Mouse (Mus musculus) midbrain, embryonic 11.5 days (tissue): ENCODE measurements around the gene Rnase13. TPM values are rescaled to one million over a fixed set of nuclear protein-coding genes. Genes with fewer than 3 reads are reported as not detected.

Source experiments
- ATAC-seq: fragments of 200-750 bp; cut with Nextera tagmentation; 2 replicates; pipeline ENCODE4 v1.8.0; 2017; ENCODE audit warnings: moderate TSS enrichment, moderate library complexity; ENCODE audit not compliant: low FRiP score
- DNase-seq: peaks from one replicate; pipeline ENCODE4 v3.0.0; 2015; ENCODE audit warnings: low spot score; ENCODE audit errors: missing footprints
- H3K27ac ChIP-seq: fragments of 300-500 bp; sonication (generic); 2 replicates; pipeline ENCODE4 v1.5.1; 2014; ENCODE audit warnings: low read depth, low read length
- H3K27me3 ChIP-seq: fragments of 300-500 bp; sonication (generic); 2 replicates; pipeline ENCODE4 v1.6.1; 2014; ENCODE audit warnings: mild to moderate bottlenecking, low read length, moderate library complexity, mixed read lengths; ENCODE audit not compliant: control insufficient read depth, insufficient read depth
- H3K36me3 ChIP-seq: fragments of 300-500 bp; sonication (generic); 2 replicates; pipeline ENCODE4 v1.6.1; 2014; ENCODE audit warnings: mild to moderate bottlenecking, low read length, moderate library complexity, mixed read lengths; ENCODE audit not compliant: control insufficient read depth, insufficient read depth
- H3K4me1 ChIP-seq: fragments of 300-500 bp; sonication (generic); 2 replicates; pipeline ENCODE4 v1.6.1; 2014; ENCODE audit warnings: low read length; ENCODE audit not compliant: control insufficient read depth, insufficient read depth
- H3K4me2 ChIP-seq: fragments of 300-500 bp; sonication (generic); 2 replicates; pipeline ENCODE4 v1.6.1; 2014; ENCODE audit warnings: mild to moderate bottlenecking, moderate library complexity
- H3K4me3 ChIP-seq: fragments of 300-500 bp; sonication (generic); 2 replicates; pipeline ENCODE4 v1.5.1; 2014; ENCODE audit warnings: low read depth, low read length
- H3K9ac ChIP-seq: fragments of 300-500 bp; sonication (generic); 2 replicates; pipeline ENCODE4 v1.6.1; 2014; ENCODE audit warnings: low read length
- H3K9me3 ChIP-seq: fragments of 300-500 bp; sonication (generic); 2 replicates; pipeline ENCODE4 v1.6.1; 2016; ENCODE audit warnings: low read length; ENCODE audit not compliant: control insufficient read depth
- WGBS: fragments of 180-500 bp; shearing (Covaris S2); extraction: QIAGEN DNeasy Blood & Tissue Kit; methylation state at CpG from one replicate; pipeline ENCODE4 v1.1.7; 2014; 5-methylcytosine and 5-hydroxymethylcytosine counted together
- polyA plus RNA-seq: library from polyadenylated mRNA; unstranded; fragments of >200 nt; fragmentation: Nextera tagmentation; extraction: Ambion mirVana; gene quantifications from 2 replicates; pipeline ENCODE4 v1.2.1, GENCODE M21; 2014

Rnase13 gene
- polyA plus RNA-seq, 1 experiment from 2014 or later = not detected

- no peaks in the 10 kb centered on the region for H3K9me3 ChIP-seq
- H3K9ac ChIP-seq = no peak overlapping the region
- no peak overlapping the region for H3K4me3 ChIP-seq
- no peak for DNase-seq
- no peaks in the 10 kb centered on the region for H3K27me3 ChIP-seq
- no peaks in the 10 kb centered on the region for H3K36me3 ChIP-seq
- no peak overlapping the region for H3K27ac ChIP-seq
- H3K4me1 ChIP-seq = no peaks in the 10 kb centered on the region
- 95% methylated on average over 9 of the region's 9 CpGs for WGBS
- no peak for ATAC-seq
- H3K4me2 ChIP-seq = no peak overlapping the region
Observed at GRCm38 (mm10) chr14:51903782-51904181, 18.8 kb downstream of the Rnase13 start.

DNA sequence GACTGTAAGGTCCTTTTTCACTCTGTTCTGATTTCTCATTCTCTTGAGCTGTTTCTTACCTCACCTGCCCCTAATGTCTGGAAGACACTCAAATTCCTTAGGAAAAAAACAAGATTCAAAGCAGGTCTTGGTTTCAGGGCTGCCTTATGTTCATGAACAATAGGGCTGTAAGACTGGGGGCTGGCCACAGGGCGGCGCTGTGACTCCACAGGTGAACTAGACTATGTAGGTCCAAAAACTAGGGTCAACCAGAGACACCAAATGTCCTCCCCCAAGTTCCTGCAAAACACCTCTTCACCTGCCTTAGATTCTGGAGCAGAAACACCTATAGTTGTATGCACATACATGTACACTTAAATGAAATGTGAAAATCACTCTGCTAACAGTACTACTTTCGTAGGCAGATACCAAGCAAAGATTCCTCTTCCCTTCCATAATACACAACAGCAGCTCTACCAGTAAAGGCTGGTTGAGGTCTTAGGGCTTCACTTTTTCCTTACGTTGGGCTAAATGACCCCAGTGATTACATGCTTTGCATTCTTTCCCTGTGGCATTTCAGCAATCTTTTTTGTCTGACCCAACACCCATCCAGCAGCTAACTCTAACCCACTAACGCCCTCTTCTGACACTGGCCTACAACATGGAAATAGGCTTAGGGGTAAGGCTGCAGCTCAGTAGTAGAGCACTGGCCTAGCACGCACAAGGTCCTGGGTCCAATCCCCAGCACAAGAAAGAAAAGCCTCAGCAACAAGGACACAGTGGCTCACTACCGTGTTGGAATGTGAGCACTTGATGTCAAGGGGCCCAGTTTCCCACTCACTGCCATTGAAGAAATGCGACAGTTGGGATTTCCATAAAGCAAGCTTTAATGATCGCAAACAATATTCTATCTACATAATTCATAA is 19.5 kb downstream of the Rnase13 start:
- no peaks in the 10 kb centered on the region for H3K27me3 ChIP-seq
- no peak overlapping the region for H3K4me3 ChIP-seq
- no peaks in the 10 kb centered on the region for H3K9me3 ChIP-seq
- H3K4me2 ChIP-seq = no peak overlapping the region
- H3K4me1 ChIP-seq = no peaks in the 10 kb centered on the region
- no peaks in the 10 kb centered on the region for H3K36me3 ChIP-seq
- WGBS = 64% methylated on average over 9 of the region's 9 CpGs
- DNase-seq (peak; percentile 95), ATAC-seq (peak; percentile 83)
- no peak overlapping the region for H3K9ac ChIP-seq
- H3K27ac ChIP-seq = no peak overlapping the region

GRCm38 (mm10) chr14:51899351-51899750 is 23.2 kb downstream of the Rnase13 start:
- DNase-seq (no peak), ATAC-seq (no peak)
- Histone ChIP-seq H3K4me2 (no peak overlapping the region), H3K4me1 (no peaks in the 10 kb centered on the region), H3K4me3 (no peak overlapping the region), H3K27ac (no peak overlapping the region), H3K9me3 (no peaks in the 10 kb centered on the region), H3K36me3 (no peaks in the 10 kb centered on the region), H3K27me3 (no peaks in the 10 kb centered on the region), H3K9ac (no peak overlapping the region)
- WGBS = 92% methylated on average over 1 of the region's 1 CpGs

- Histone ChIP-seq H3K4me1 (no peaks in the 10 kb centered on the region), H3K9me3 (no peaks in the 10 kb centered on the region), H3K27me3 (no peaks in the 10 kb centered on the region), H3K36me3 (peaks cover 5% of the 10 kb centered on the region; the same call in 1 of the 2 replicates), H3K4me2 (no peak overlapping the region), H3K27ac (no peak overlapping the region), H3K9ac (no peak overlapping the region), H3K4me3 (no peak overlapping the region)
- no peak for ATAC-seq
- DNase-seq = no peak
- WGBS = 80% methylated on average over 8 of the region's 8 CpGs
Observed at GRCm38 (mm10) chr14:51896539-51897170, 25.9 kb downstream of the Rnase13 start.

GRCm38 (mm10) chr14:51896019-51896418 is 26.6 kb downstream of the Rnase13 start:
- H3K27ac ChIP-seq = no peak overlapping the region
- no peak overlapping the region for H3K4me3 ChIP-seq
- H3K9me3 ChIP-seq = no peaks in the 10 kb centered on the region
- H3K36me3 ChIP-seq = peaks cover 11% of the 10 kb centered on the region; the same call in 1 of the 2 replicates
- H3K9ac ChIP-seq = no peak overlapping the region
- WGBS = 88% methylated on average over 6 of the region's 6 CpGs
- H3K4me2 ChIP-seq = no peak overlapping the region
- no peaks in the 10 kb centered on the region for H3K4me1 ChIP-seq
- no peaks in the 10 kb centered on the region for H3K27me3 ChIP-seq
- ATAC-seq = no peak
- no peak for DNase-seq

GRCm38 (mm10) chr14:51895071-51895470 is 27.5 kb downstream of the Rnase13 start:
- DNase-seq = no peak
- ATAC-seq = no peak
- Histone ChIP-seq H3K36me3 (peaks cover 14% of the 10 kb centered on the region; the same call in 1 of the 2 replicates), H3K27me3 (no peaks in the 10 kb centered on the region), H3K27ac (no peak overlapping the region), H3K4me2 (no peak overlapping the region), H3K9me3 (no peaks in the 10 kb centered on the region), H3K9ac (no peak overlapping the region), H3K4me3 (no peak overlapping the region), H3K4me1 (no peaks in the 10 kb centered on the region)
- 77% methylated on average over 14 of the region's 14 CpGs for WGBS

- Histone ChIP-seq H3K9me3 (no peaks in the 10 kb centered on the region), H3K4me1 (no peaks in the 10 kb centered on the region), H3K4me3 (no peak overlapping the region), H3K9ac (no peak overlapping the region), H3K27ac (no peak overlapping the region), H3K36me3 (peaks cover 22% of the 10 kb centered on the region; the same call in 1 of the 2 replicates), H3K4me2 (no peak overlapping the region), H3K27me3 (no peaks in the 10 kb centered on the region)
- no peak for ATAC-seq
- 53% methylated on average over 3 of the region's 3 CpGs for WGBS
- no peak for DNase-seq
Observed at GRCm38 (mm10) chr14:51893809-51894208, 28.8 kb downstream of the Rnase13 start.

- peaks cover 24% of the 10 kb centered on the region for H3K36me3 ChIP-seq
- no peaks in the 10 kb centered on the region for H3K27me3 ChIP-seq
- no peak overlapping the region for H3K9ac ChIP-seq
- H3K9me3 ChIP-seq = no peaks in the 10 kb centered on the region
- no peaks in the 10 kb centered on the region for H3K4me1 ChIP-seq
- no peak for ATAC-seq
- DNase-seq = no peak
- no peak overlapping the region for H3K4me2 ChIP-seq
- WGBS = 21% methylated on average over 10 of the region's 10 CpGs
- no peak overlapping the region for H3K27ac ChIP-seq
- no peak overlapping the region for H3K4me3 ChIP-seq
Observed at GRCm38 (mm10) chr14:51893094-51893794, 29.3 kb downstream of the Rnase13 start.
